Mouse (Mus musculus): ENCODE data around the gene Bex3.

Bex3 gene

DNA sequence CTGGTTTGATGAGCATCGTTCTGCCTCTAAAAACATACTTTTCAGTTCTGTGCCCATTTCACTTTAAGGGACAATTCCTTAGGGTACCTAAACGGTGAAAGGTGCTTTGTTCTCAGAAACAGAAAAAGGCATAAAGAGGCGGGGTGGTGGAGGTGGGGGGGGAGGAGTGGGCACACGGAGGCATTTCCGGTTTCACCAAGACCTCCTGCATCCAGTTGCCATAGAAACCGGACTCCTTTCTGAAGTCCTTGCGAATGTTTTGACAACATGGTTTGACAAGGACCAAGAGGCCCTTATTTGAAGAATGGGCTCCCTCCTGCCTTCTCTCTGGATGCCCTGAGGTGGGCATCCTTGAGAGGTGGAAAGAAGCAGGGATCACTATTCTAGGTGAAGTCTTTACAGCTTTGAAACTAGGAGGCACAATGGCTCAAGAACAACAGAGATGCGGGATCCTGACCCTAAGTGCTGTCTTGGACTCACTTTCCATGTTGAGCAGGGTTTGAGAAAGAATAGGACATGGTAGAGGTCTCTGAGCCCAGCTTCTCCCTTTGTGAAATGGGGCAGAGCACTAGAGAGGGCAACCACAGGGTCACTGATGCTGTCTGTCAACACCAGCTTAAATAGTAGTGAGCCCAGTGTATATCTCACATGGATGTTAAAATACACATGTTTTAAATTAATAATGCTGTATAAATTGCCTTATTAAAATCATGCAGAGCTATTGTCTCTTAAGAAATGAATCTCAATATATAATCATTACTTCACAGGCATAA is 43.9 kb downstream of the Bex3 start:
- DNase-seq, result no peak

GRCm38 (mm10) chrX:136319953-136320352 is 49.9 kb downstream of the Bex3 start:
- no peak for DNase-seq
